Mouse (Mus musculus) midbrain, embryonic 14.5 days (tissue): ENCODE data around the gene 1520401A03Rik. TPM values are rescaled to one million over a fixed set of nuclear protein-coding genes. Genes with fewer than 3 reads are reported as not detected.
A peak's percentile ranks its signal among the peaks of the same experiment; 100 is the strongest.

Source experiments
- ATAC-seq: fragments of 200-750 bp; cut with Nextera tagmentation; 2 replicates; pipeline ENCODE4 v1.8.0; 2017; ENCODE audit warnings: moderate number of reproducible peaks, moderate library complexity; ENCODE audit not compliant: low FRiP score, low TSS enrichment
- DNase-seq: peaks from one replicate; pipeline ENCODE4 v3.0.0-alpha.2; 2015
- H3K27ac ChIP-seq: fragments of 300-500 bp; sonication (generic); replicated peaks from 2 replicates; pipeline ENCODE4 v1.5.1; 2014; ENCODE audit warnings: mild to moderate bottlenecking, low read depth, low read length, moderate library complexity
- H3K27me3 ChIP-seq: fragments of 300-500 bp; sonication (generic); 2 replicates; pipeline ENCODE4 v1.6.1; 2014; ENCODE audit warnings: low read length, control low read depth, mixed read lengths; ENCODE audit not compliant: control insufficient read depth, insufficient read depth
- H3K36me3 ChIP-seq: fragments of 300-500 bp; sonication (generic); 2 replicates; pipeline ENCODE4 v1.6.1; 2014; ENCODE audit warnings: low read length, control low read depth; ENCODE audit not compliant: control insufficient read depth, insufficient read depth
- H3K4me1 ChIP-seq: fragments of 300-500 bp; sonication (generic); 2 replicates; pipeline ENCODE4 v1.6.1; 2014; ENCODE audit warnings: mild to moderate bottlenecking, antibody characterized with exemption, low read length, control low read depth; ENCODE audit not compliant: control insufficient read depth, insufficient read depth
- H3K4me2 ChIP-seq: fragments of 300-500 bp; sonication (generic); 2 replicates; pipeline ENCODE4 v1.6.1; 2014; ENCODE audit warnings: mild to moderate bottlenecking, low read length, moderate library complexity
- H3K4me3 ChIP-seq: fragments of 300-500 bp; sonication (generic); replicated peaks from 2 replicates; pipeline ENCODE4 v1.5.1; 2014; ENCODE audit warnings: low read depth, low read length
- H3K9ac ChIP-seq: fragments of 300-500 bp; sonication (generic); replicated peaks from 2 replicates; pipeline ENCODE4 v1.6.1; 2014; ENCODE audit warnings: mild to moderate bottlenecking, low read length, moderate library complexity
- H3K9me3 ChIP-seq: fragments of 300-500 bp; sonication (generic); 2 replicates; pipeline ENCODE4 v1.6.1; 2016; ENCODE audit warnings: low read length, control low read depth, mixed read lengths; ENCODE audit not compliant: control insufficient read depth
- WGBS: fragments of 180-500 bp; shearing (Covaris S2); extraction: QIAGEN DNeasy Blood & Tissue Kit; methylation state at CpG from one replicate; pipeline ENCODE4 v1.1.7; 2014; 5-methylcytosine and 5-hydroxymethylcytosine counted together
- polyA plus RNA-seq: library from polyadenylated mRNA; unstranded; fragments of >200 nt; fragmentation: Nextera tagmentation; extraction: Ambion mirVana; gene quantifications from 2 replicates; pipeline ENCODE4 v1.2.1, GENCODE M21; 2014

1520401A03Rik gene
- polyA plus RNA-seq, 1 experiment from 2014 or later = not detected

- 0 out of 2 replicates have a peak, but pooled peaks cover 2% of the 10 kb centered on the region for H3K4me1 ChIP-seq
- H3K27ac ChIP-seq = no peak overlapping the region
- WGBS = 81% methylated on average over 9 of the region's 9 CpGs
- H3K4me3 ChIP-seq = no peak overlapping the region
- DNase-seq (no peak), ATAC-seq (no peak)
- peaks cover 11% of the 10 kb centered on the region for H3K27me3 ChIP-seq
- no peak overlapping the region for H3K4me2 ChIP-seq
- no peaks in the 10 kb centered on the region for H3K36me3 ChIP-seq
- H3K9ac ChIP-seq = no peak overlapping the region
- no peaks in the 10 kb centered on the region for H3K9me3 ChIP-seq
Measured at GRCm38 (mm10) chr17:23703301-23703700, 19.3 kb downstream of the 1520401A03Rik start.

GRCm38 (mm10) chr17:23700079-23700478 is 22.5 kb downstream of the 1520401A03Rik start:
- Histone ChIP-seq H3K27me3 (peaks cover 21% of the 10 kb centered on the region), H3K27ac (0 out of 2 replicates have a peak overlapping the region, but pooled peaks have one; percentile 52), H3K4me3 (peak overlapping the region; percentile 70), H3K9ac (peak overlapping the region; percentile 62), H3K4me2 (peak overlapping the region; percentile 97), H3K36me3 (no peaks in the 10 kb centered on the region), H3K4me1 (0 out of 2 replicates have a peak, but pooled peaks cover 2% of the 10 kb centered on the region), H3K9me3 (no peaks in the 10 kb centered on the region)
- 0% methylated on average over 20 of the region's 28 CpGs for WGBS
- ATAC-seq = peak; percentile 94
- DNase-seq = peak; percentile 92

- Histone ChIP-seq H3K27ac (0 out of 2 replicates have a peak overlapping the region, but pooled peaks have one; percentile 52), H3K4me3 (peak overlapping the region; percentile 70), H3K9me3 (no peaks in the 10 kb centered on the region), H3K4me1 (0 out of 2 replicates have a peak, but pooled peaks cover 2% of the 10 kb centered on the region), H3K36me3 (no peaks in the 10 kb centered on the region), H3K4me2 (peak overlapping the region; percentile 97), H3K27me3 (peaks cover 21% of the 10 kb centered on the region), H3K9ac (peak overlapping the region; percentile 62)
- 1% methylated on average over 94 of the region's 101 CpGs for WGBS
- ATAC-seq (peak; percentile 69), DNase-seq (peak; percentile 19)
Measured at GRCm38 (mm10) chr17:23699131-23700077, 23.2 kb downstream of the 1520401A03Rik start.

GRCm38 (mm10) chr17:23695801-23696200 is 26.8 kb downstream of the 1520401A03Rik start:
- Histone ChIP-seq H3K27ac (no peak overlapping the region), H3K9me3 (no peaks in the 10 kb centered on the region), H3K4me3 (no peak overlapping the region), H3K27me3 (peaks cover 21% of the 10 kb centered on the region), H3K4me1 (0 out of 2 replicates have a peak, but pooled peaks cover 2% of the 10 kb centered on the region), H3K4me2 (no peak overlapping the region), H3K9ac (no peak overlapping the region), H3K36me3 (no peaks in the 10 kb centered on the region)
- WGBS = 21% methylated on average over 3 of the region's 3 CpGs
- DNase-seq (no peak), ATAC-seq (no peak)

- Histone ChIP-seq H3K9ac (no peak overlapping the region), H3K27ac (no peak overlapping the region), H3K27me3 (peaks cover 21% of the 10 kb centered on the region), H3K9me3 (no peaks in the 10 kb centered on the region), H3K4me2 (no peak overlapping the region), H3K36me3 (no peaks in the 10 kb centered on the region), H3K4me1 (0 out of 2 replicates have a peak, but pooled peaks cover 2% of the 10 kb centered on the region), H3K4me3 (no peak overlapping the region)
- WGBS = 82% methylated on average over 1 of the region's 1 CpGs
- ATAC-seq (no peak), DNase-seq (no peak)
Measured at GRCm38 (mm10) chr17:23694491-23694890, 28.1 kb downstream of the 1520401A03Rik start.

GRCm38 (mm10) chr17:23683856-23684672 is 38.5 kb downstream of the 1520401A03Rik start, which contains the start of gene Cldn9:
Gene Cldn9, minus strand, starts transcription at chr17:23684026.
- Histone ChIP-seq H3K27ac (no peak within 1 kb of the TSS), H3K9ac (no peak within 1 kb of the TSS), H3K4me3 (no peak within 1 kb of the TSS), H3K9me3 (no peaks in the 10 kb centered on the region), H3K4me1 (0 out of 2 replicates have a peak, but pooled peaks cover 5% of the 10 kb centered on the region), H3K27me3 (peaks cover 42% of the 10 kb centered on the region), H3K36me3 (no peaks in the 10 kb centered on the region), H3K4me2 (no peak within 1 kb of the TSS)
- DNase-seq = no peak
- 13% methylated on average over 15 of the region's 15 CpGs for WGBS
- ATAC-seq = no peak

GRCm38 (mm10) chr17:23683226-23683625 is 39.4 kb downstream of the 1520401A03Rik start:
- no peak overlapping the region for H3K4me3 ChIP-seq
- WGBS = 24% methylated on average over 15 of the region's 15 CpGs
- no peaks in the 10 kb centered on the region for H3K36me3 ChIP-seq
- H3K9ac ChIP-seq = no peak overlapping the region
- no peak overlapping the region for H3K27ac ChIP-seq
- DNase-seq (no peak), ATAC-seq (no peak)
- H3K27me3 ChIP-seq = peaks cover 50% of the 10 kb centered on the region
- H3K9me3 ChIP-seq = no peaks in the 10 kb centered on the region
- H3K4me1 ChIP-seq = 0 out of 2 replicates have a peak, but pooled peaks cover 5% of the 10 kb centered on the region
- H3K4me2 ChIP-seq = no peak overlapping the region

GRCm38 (mm10) chr17:23682530-23682929 is 40.1 kb downstream of the 1520401A03Rik start:
- DNase-seq = no peak
- Histone ChIP-seq H3K27me3 (peaks cover 51% of the 10 kb centered on the region), H3K27ac (no peak overlapping the region), H3K4me3 (no peak overlapping the region), H3K9ac (no peak overlapping the region), H3K4me1 (peaks cover 6% of the 10 kb centered on the region; the same call in 1 of the 2 replicates), H3K9me3 (no peaks in the 10 kb centered on the region), H3K4me2 (no peak overlapping the region), H3K36me3 (no peaks in the 10 kb centered on the region)
- 68% methylated on average over 3 of the region's 3 CpGs for WGBS
- no peak for ATAC-seq
